Mouse (Mus musculus) megakaryocyte, embryonic 14.5 days (primary cell): ENCODE data around the gene Zpbp2.

Source experiments
- FLI1 ChIP-seq: IDR thresholded peaks from 2 replicates; pipeline ENCODE4 v1.6.1; 2012; ENCODE audit warnings: low read length, inconsistent platforms, mixed read lengths
- GATA1 ChIP-seq: IDR thresholded peaks from 3 replicates; pipeline ENCODE4 v1.6.1; 2012; ENCODE audit warnings: mixed read lengths, low read length, inconsistent platforms, borderline replicate concordance

DNA sequence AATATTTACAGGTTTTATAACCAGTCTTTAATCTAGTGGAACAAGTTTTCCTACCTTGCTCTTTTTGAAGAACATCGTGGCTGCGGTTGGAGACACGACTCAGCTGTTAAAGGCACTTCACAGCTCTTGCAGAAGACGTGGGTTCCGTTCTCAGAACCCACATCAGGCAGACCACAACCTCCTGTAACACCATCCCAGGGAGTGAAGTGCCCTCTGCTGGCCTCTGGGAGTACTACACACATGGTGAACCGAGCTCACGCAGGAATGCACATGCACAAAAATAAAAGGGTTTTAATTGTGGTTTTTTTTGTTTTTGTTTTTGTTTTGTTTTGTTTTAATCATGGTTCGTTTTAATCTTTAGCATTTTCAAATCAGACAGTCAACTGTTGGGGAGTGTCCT, 17.4 kb downstream of the Zpbp2 start:
- TF ChIP-seq GATA1 (no peak), FLI1 (no peak)
